Mouse (Mus musculus): ENCODE results near the gene Cyb5d1.

DNA sequence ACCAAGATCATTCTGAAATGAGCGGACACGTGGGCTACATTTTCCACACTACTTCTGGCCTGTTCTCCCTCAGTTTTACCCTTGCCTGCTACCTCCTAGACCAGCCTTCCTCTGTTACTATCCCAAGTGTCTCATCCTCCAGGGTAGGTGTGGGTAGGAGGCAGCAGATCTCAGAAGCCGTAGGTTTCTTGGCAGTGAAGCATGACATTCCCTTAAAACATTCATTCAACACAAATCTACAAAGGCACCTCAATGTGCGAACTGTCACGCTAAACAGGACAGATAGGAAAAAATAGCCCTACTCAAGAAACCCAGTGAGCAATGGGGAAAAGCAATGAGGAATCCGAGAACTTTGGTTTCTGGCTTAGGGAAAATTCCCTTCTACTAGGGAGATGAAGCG lies 17.1 kb upstream of the Cyb5d1 start:
- TF ChIP-seq POLR2A (IDR thresholded peaks at IDR 0.05; ENCODE audit: insufficient read length, low read depth) (no peak), CEBPB (IDR thresholded peaks at IDR 0.05; ENCODE audit: insufficient read depth, poor library complexity, severe bottlenecking) (no peak), MAX (IDR thresholded peaks at IDR 0.05; ENCODE audit: low read depth) (no peak), POLR2AphosphoS2 (IDR thresholded peaks at IDR 0.05; ENCODE audit: insufficient read length, low read depth) (peak; percentile 41), USF1 (IDR thresholded peaks at IDR 0.05; ENCODE audit: low read depth) (no peak), TCF12 (IDR thresholded peaks at IDR 0.05; ENCODE audit: insufficient read depth, poor library complexity, severe bottlenecking) (no peak), E2F4 (IDR thresholded peaks at IDR 0.05; ENCODE audit: insufficient read depth) (no peak), MYOG (IDR thresholded peaks at IDR 0.05; ENCODE audit: control insufficient read depth in 1 of 3, insufficient read depth in 1 of 3, insufficient read length in 2 of 3, low read depth in 2 of 3) (no peak), REST (IDR thresholded peaks at IDR 0.05; ENCODE audit: insufficient read depth, insufficient read length) (no peak), TCF3 (IDR thresholded peaks at IDR 0.05; ENCODE audit: insufficient read length, low read depth) (no peak)

Measured in myocyte (in vitro differentiated cells).